Mouse (Mus musculus) layer of hippocampus, adult 2 months (tissue): ENCODE measurements around the gene Sbf2. TPM values are rescaled to one million over a fixed set of nuclear protein-coding genes. Genes with fewer than 3 reads are reported as not detected.
"Not testable (repeated sequence)": the region's sequence is repeated elsewhere in the genome, so short reads cannot be mapped to it uniquely, and the experiment has no call there.

Experiments used
- DNase-seq, 2 experiments: peaks; one replicate each; pipeline ENCODE4 v3.0.0; 2022; ENCODE audit warnings: low spot score in 2 of 2
- H3K27ac ChIP-seq: fragments of 200-600 bp; 2 replicates; pipeline ENCODE4 v1.8.1; 2022
- H3K4me3 ChIP-seq: fragments of 200-600 bp; 2 replicates; pipeline ENCODE4 v1.8.1; 2022; ENCODE audit warnings: mild to moderate bottlenecking
- CTCF ChIP-seq: fragments of 200-600 bp; conservative IDR thresholded peaks from 2 replicates; pipeline ENCODE4 v1.8.1; 2022; ENCODE audit warnings: antibody characterized with exemption, mild to moderate bottlenecking, moderate library complexity
- total RNA-seq, 2 experiments: library from RNA; stranded (reverse); gene quantifications; 2 replicates each; pipeline ENCODE4 v1.2.3; 2021

Sbf2 gene
- total RNA-seq, 2 experiments from 2014 or later, result 69.8 to 78.0 TPM

- peak; percentile 53 for TF ChIP-seq CTCF
- Histone ChIP-seq H3K27ac (no peak overlapping the region), H3K4me3 (peak overlapping the region; percentile 59)
- no peak for DNase-seq
Observed at GRCm38 (mm10) chr7:110627099-110627482, 12.4 kb upstream of the Sbf2 start.

DNA sequence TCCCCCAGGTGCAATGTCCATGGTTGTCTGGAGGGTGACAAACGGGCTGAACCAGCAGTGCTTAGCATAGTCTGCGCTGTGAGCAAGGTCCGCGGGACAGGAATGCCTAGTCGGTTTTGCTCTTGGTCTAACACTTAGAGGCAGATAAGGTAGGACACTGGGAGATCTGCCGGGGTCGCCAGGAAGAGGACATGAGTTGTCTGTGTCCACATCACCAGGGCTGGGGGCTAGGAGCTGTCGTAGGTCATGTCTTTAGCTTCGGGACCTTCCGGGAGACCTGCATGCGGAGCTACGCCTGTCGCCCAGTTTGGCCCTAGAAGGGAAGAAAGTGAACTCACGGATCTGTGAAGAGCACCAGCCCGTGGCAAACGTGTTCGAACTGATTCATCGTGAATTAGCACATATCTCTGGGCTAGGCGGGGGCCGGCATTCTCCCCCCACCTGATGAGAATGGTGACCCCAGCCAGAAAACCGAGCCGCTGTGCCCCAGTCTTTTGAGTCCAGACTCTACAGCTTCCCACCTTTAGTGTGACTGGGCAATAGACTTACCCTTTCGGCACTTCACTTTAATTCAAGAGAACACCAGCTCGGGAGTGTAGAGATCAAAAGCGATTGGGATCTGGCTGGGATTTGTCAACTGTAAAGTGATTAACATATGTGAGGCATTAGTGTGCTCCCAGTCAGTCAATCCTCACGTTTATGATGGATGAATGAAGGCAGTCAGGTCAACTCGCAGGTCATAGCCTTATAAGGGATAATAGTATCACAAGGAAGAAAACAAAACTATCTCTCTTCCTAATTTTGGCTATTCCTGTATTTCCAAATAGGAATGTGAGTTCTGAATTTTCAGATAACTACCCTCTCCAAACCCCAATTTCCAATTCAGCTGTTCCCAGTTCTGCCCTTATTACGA lies 11.7 kb upstream of the Sbf2 start:
- TF ChIP-seq CTCF, result no peak
- no peak overlapping the region for H3K4me3 ChIP-seq
- H3K27ac ChIP-seq, result no peak overlapping the region
- no peak for DNase-seq

DNA sequence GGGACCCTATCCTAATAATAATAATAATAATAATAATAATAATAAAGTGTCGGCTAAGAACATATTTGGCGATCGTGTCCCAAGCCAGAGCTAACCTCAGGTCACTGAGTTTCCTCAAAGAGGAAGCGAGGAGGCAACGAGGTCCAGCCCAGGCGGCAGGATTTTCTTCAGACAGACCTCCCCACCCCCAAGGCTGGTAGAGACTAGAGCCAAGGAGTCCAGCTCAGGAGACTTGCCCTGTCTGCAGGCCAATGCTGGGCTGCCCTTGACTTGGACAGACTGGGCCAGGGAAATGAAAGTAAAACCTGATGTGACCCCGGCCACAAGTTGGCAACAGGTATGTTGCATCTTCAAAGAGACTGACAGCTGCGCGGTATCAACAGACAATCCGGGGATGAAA lies 10.8 kb upstream of the Sbf2 start:
- DNase-seq, result no peak
- Histone ChIP-seq H3K4me3 (no peak overlapping the region), H3K27ac (no peak overlapping the region)
- TF ChIP-seq CTCF, result no peak

DNA sequence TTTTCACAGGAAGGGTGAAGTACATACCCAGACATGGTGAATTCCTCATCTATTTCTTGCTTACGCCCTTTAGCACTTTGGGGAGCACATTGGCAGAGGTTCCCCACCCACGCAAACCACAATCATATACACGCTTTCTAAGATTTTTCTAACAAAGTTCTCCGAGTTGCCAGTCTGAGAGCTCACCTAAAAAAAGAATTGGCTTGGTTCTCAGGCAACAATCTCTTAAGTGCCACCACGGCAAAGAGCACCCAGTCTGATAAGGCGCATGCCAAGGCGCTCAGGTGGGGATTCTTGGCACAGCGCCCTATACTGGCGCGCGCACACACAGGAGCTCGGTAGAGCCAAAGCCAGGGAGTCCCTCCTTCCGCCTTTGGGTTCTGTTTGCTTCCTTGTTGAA lies 10.2 kb upstream of the Sbf2 start:
- H3K4me3 ChIP-seq, result no peak overlapping the region
- no peak for TF ChIP-seq CTCF
- H3K27ac ChIP-seq, result no peak overlapping the region
- no peak for DNase-seq

DNA sequence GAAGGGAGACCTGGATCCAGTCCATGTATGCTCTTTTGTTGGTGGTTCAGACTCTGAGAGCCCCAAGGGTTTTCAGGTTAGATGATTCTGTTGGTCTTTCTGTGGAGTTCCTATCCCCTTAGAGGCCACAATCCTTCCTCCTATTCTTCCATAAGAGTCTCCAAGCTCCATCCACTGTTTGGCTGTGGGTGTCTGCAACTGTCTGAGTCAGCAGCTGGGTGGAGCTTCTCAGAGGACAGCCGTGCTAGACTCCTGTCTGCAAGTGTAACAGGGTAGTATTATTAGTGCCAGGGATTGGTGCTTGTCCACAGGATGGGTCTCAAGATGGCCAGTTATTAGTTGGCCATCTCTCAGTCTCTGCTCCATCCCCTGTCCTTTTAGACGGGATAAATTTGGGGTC lies 9.3 kb upstream of the Sbf2 start:
- Histone ChIP-seq H3K27ac (no peak overlapping the region), H3K4me3 (no peak overlapping the region)
- no peak for DNase-seq
- no peak for TF ChIP-seq CTCF

DNA sequence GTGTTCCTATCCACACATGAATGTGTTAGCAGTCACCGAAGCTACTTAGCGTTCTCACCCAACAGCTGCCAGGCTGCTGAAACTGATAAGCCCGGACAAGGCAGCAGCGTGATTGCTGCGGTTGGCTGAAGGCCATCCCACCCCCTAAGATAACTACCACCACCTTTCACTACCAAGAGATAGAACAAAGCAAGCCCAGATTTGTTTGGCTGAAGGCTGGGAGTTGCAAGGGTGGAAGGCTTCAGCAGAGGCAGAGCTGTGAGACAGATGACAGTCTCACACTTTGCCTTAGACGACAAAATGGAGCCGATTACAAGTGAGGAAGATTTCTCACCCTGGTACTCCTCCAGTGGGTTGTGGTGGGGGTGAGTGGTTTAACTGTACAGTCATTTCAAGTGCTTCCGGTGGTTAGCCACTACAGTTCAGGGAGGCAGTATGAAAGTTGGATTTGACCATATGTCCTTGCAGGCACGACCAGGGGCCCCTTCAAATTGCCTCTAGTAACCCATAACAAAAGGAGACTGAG lies 4.4 kb upstream of the Sbf2 start:
- H3K27ac ChIP-seq, result no peak overlapping the region
- H3K4me3 ChIP-seq, result no peak overlapping the region
- no peak for TF ChIP-seq CTCF
- no peak for DNase-seq

GRCm38 (mm10) chr7:110615792-110616191 lies 1.1 kb upstream of the Sbf2 start:
- DNase-seq, result no peak
- Histone ChIP-seq H3K27ac (no peak overlapping the region), H3K4me3 (no peak overlapping the region; the same call in 1 of the 2 replicates)
- TF ChIP-seq CTCF, result no peak

GRCm38 (mm10) chr7:110615151-110615631 lies 469 bp upstream of the Sbf2 start:
- TF ChIP-seq CTCF, result no peak
- peak; percentile 37 to 43 for DNase-seq
- Histone ChIP-seq H3K27ac (peak overlapping the region; percentile 97), H3K4me3 (peak overlapping the region; percentile 63)

DNA sequence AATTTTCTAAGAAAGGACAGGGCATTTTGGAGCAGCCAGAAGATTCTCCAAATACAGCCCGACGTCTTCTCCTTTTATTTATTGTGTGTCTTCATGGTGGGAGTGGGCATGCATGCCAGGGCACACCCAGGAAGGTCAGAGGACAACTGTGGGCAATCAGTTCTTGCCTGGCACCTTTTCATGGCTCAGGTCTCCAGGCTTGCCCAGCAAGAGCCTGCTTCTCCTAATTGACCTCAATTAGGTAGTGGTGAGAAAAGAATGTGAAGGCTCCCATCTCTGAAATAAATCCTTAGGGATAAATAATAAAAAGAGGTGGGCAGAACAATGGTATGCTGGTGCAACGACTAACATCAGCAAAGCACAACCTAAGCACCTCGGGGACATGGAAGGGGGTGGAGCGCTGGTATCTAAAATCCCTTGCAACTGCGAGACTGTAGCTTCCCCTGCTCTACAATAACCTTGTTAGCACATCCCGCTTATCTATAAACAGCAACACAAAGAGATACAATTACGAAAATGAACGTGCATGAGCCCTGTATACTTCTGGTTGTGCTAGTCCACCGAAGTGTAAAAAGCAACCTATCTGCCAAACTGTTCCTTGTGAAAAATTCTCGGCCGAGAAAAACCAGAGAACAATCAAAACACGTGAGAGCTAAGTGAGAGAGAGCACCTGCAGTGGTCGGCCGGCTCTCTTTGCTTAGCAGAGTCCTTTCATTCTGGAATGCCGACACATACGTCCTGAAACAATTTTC lies 1.2 kb downstream of the Sbf2 start:
- no peak for TF ChIP-seq CTCF
- peak overlapping the region; percentile 97 for H3K27ac ChIP-seq
- H3K4me3 ChIP-seq, result peak overlapping the region; percentile 63
- DNase-seq, result no peak

GRCm38 (mm10) chr7:110606906-110607305 lies 7.8 kb downstream of the Sbf2 start:
- no peak for TF ChIP-seq CTCF
- DNase-seq, result no peak
- Histone ChIP-seq H3K27ac (no peak overlapping the region), H3K4me3 (no peak overlapping the region)

DNA sequence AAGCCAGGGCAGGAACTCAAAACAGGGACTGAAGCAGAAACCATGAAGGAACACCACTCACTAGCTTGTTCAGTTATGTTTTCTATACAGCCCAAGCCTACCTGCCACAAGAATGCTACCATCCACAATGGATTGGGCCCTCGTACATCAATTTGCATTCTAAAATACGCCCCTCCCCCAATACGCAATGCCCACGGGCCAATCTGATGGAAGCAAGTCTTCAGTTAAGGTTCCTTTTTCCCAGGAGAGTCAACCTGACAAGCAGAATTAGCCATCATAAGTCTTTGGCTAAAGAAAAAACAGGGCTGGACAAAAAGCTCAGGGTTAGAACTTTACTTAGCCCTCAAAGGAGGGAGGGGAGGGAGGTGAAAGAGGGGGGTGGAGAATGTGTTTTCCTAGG lies 9.2 kb downstream of the Sbf2 start:
- Histone ChIP-seq H3K27ac (no peak overlapping the region), H3K4me3 (no peak overlapping the region)
- TF ChIP-seq CTCF, result no peak
- no peak for DNase-seq

DNA sequence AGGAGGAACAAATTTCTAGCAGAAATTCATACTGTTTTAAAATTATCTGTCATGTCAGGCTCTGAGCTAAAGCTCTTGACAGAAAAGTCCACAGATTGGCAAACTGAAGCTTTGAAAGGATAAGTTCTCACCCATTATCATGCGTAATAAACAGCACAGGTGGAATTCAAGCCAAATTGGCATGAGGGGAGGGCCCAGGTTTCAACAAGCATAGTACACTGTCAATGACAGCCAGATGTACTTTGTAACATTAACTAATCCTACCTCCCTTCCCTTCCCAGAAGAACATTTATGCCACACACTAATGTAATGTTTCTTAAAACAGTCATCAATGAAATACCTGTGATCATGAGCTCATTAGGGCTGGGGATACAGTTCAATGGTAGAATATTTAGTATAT lies 17.6 kb downstream of the Sbf2 start:
- Histone ChIP-seq H3K27ac (no peak overlapping the region), H3K4me3 (no peak overlapping the region)
- no peak for DNase-seq
- no peak for TF ChIP-seq CTCF

DNA sequence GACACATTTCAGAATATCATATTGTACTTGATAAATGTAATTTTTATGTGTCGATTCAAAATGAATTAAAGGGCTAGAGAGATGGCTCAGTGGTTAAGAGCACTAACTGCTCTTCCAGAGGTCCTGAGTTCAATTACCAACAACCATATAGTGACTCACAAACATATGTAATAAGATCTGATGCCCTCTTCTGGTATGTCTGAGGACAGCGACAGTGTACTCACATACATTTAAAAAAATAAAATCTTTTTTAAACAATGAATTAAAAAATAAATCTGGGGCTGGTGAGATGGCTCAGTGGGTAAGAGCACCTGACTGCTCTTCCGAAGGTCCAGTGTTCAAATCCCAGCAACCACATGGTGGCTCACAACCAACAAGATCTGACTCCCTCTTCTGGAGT lies 20.7 kb downstream of the Sbf2 start:
- not testable (repeated sequence) for DNase-seq, H3K27ac ChIP-seq, H3K4me3 ChIP-seq
- TF ChIP-seq CTCF, result peak; percentile 62
